Mouse (Mus musculus) hindbrain, postnatal 0 days (tissue): Measurements from ENCODE around the gene Vmn1r86. TPM values are rescaled to one million over a fixed set of nuclear protein-coding genes. Genes with fewer than 3 reads are reported as not detected.

Experiments used
- ATAC-seq: fragments of 200-750 bp; cut with Nextera tagmentation; 2 replicates; pipeline ENCODE4 v1.8.0; 2017; ENCODE audit warnings: mild to moderate bottlenecking, moderate TSS enrichment, moderate library complexity
- DNase-seq: peaks from one replicate; pipeline ENCODE4 v3.0.0-alpha.2; 2015; ENCODE audit warnings: low spot score
- H3K27ac ChIP-seq: fragments of 300-500 bp; sonication (generic); 2 replicates; pipeline ENCODE4 v1.5.1; 2014; ENCODE audit warnings: mild to moderate bottlenecking
- H3K27me3 ChIP-seq: fragments of 300-500 bp; sonication (generic); 2 replicates; pipeline ENCODE4 v1.6.1; 2014; ENCODE audit warnings: low read length, mixed read lengths; ENCODE audit not compliant: insufficient read depth
- H3K36me3 ChIP-seq: fragments of 300-500 bp; sonication (generic); 2 replicates; pipeline ENCODE4 v1.6.1; 2014; ENCODE audit warnings: low read length, mixed read lengths; ENCODE audit not compliant: insufficient read depth
- H3K4me1 ChIP-seq: fragments of 300-500 bp; sonication (generic); 2 replicates; pipeline ENCODE4 v1.6.1; 2014; ENCODE audit warnings: antibody characterized with exemption, low read length, mixed read lengths; ENCODE audit not compliant: insufficient read depth
- H3K4me2 ChIP-seq: fragments of 300-500 bp; sonication (generic); 2 replicates; pipeline ENCODE4 v1.6.1; 2014; ENCODE audit warnings: low read depth, mild to moderate bottlenecking, low read length, moderate library complexity, mixed read lengths
- H3K4me3 ChIP-seq: fragments of 300-500 bp; sonication (generic); 2 replicates; pipeline ENCODE4 v1.5.1; 2014; ENCODE audit warnings: low read length
- H3K9ac ChIP-seq: fragments of 300-500 bp; sonication (generic); replicated peaks from 2 replicates; pipeline ENCODE4 v1.6.1; 2014; ENCODE audit warnings: mild to moderate bottlenecking, low read length, moderate library complexity, mixed read lengths
- H3K9me3 ChIP-seq: fragments of 300-500 bp; sonication (generic); 2 replicates; pipeline ENCODE4 v1.6.1; 2016; ENCODE audit warnings: low read length, mixed read lengths
- CTCF ChIP-seq: IDR thresholded peaks from 2 replicates; pipeline ENCODE4 v1.5.1; 2016; ENCODE audit warnings: antibody characterized with exemption, control low read depth, low read depth
- WGBS: fragments of 180-500 bp; shearing (Covaris S2); extraction: QIAGEN DNeasy Blood & Tissue Kit; methylation state at CpG from one replicate; pipeline ENCODE4 v1.1.7; 2014; 5-methylcytosine and 5-hydroxymethylcytosine counted together
- polyA plus RNA-seq: library from polyadenylated mRNA; unstranded; fragments of >200 nt; fragmentation: Nextera tagmentation; extraction: Ambion mirVana; gene quantifications from 2 replicates; pipeline ENCODE4 v1.2.1, GENCODE M21; 2015
- total RNA-seq: library from RNA; depleted of rRNA; stranded (reverse); fragments of >200 nt; gene quantifications from 2 replicates; pipeline ENCODE4 v1.2.3, GENCODE M21; 2014; rRNA removed

Gene Vmn1r86
- total and polyA plus RNA-seq, 2 experiments from 2014 or later = not detected

DNA sequence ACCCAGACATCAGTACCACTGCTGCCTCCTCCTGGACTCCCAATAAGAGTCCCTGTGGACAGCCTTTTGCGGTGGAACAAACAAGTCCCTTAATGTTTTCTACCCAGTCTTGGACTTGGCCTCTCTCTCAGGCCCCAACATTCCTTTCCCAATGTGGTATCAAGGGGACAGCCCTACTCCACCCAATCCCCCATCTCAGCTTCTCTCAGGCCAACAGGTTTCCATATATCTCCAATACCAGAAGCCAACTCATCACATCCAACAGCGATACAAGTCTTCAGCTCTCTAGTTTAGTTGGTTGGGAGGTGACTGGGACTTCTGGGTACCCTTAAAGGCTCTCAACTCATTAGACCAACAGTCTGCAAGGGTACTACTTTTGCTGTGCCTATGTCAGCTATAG is 66.2 kb downstream of the Vmn1r86 start:
- Histone ChIP-seq H3K9ac (no peak overlapping the region; the same call in 1 of the 2 replicates), H3K4me2 (peak overlapping the region; percentile 61), H3K9me3 (no peaks in the 10 kb centered on the region), H3K36me3 (no peaks in the 10 kb centered on the region), H3K27ac (peak overlapping the region; percentile 81; the same call in 1 of the 2 replicates), H3K4me3 (peak overlapping the region; percentile 52), H3K4me1 (no peaks in the 10 kb centered on the region), H3K27me3 (no peaks in the 10 kb centered on the region)
- 95% methylated on average over 2 of the region's 2 CpGs for WGBS
- DNase-seq = no peak
- no peak for TF ChIP-seq CTCF
- no peak for ATAC-seq

DNA sequence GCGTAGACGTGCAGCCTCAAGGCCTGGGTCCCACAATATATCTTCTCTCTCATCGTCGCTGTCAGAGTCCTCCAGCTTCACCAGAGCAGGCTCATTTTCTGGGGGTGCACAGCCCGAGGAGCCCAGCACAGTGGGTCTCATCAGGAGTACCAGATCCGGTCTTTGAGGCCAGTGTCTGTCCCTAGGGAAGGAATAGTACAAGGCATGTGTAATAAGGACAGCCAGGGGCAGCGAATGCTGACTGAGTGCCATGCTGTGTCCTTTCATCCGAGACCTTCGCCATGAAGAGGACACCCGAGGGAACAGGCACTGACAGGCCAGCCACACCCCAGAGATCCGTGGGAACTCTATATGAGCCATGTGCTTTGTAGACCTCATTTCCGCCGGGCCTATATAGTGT is 66.7 kb downstream of the Vmn1r86 start:
- Histone ChIP-seq H3K4me2 (no peak overlapping the region), H3K9me3 (no peaks in the 10 kb centered on the region), H3K4me1 (no peaks in the 10 kb centered on the region), H3K27ac (no peak overlapping the region), H3K4me3 (no peak overlapping the region), H3K36me3 (no peaks in the 10 kb centered on the region), H3K27me3 (no peaks in the 10 kb centered on the region), H3K9ac (no peak overlapping the region)
- DNase-seq = no peak
- no peak for ATAC-seq
- WGBS = 89% methylated on average over 13 of the region's 13 CpGs
- no peak for TF ChIP-seq CTCF

Other genes starting within 250 kb of the Vmn1r86 start
- gene Zfp128, start 238.7 kb downstream of the Vmn1r86 start, total RNA-seq = 7.7 and 10.7 TPM in 2 replicates
- gene Zfp128, start 238.7 kb downstream of the Vmn1r86 start, polyA plus RNA-seq = 1.9 and 2.1 TPM in 2 replicates
- gene Zscan22, start 222.1 kb downstream of the Vmn1r86 start, total RNA-seq = 7.4 and 7.7 TPM in 2 replicates
- gene Zscan22, start 222.1 kb downstream of the Vmn1r86 start, polyA plus RNA-seq = 2.5 and 2.9 TPM in 2 replicates
- gene Rps5, start 197.6 kb downstream of the Vmn1r86 start, total RNA-seq = 1,864 and 2,267 TPM in 2 replicates
- gene Rps5, start 197.6 kb downstream of the Vmn1r86 start, polyA plus RNA-seq = 646 and 658 TPM in 2 replicates
- gene Rnf225, start 192.5 kb downstream of the Vmn1r86 start, total RNA-seq = 2.5 and 3.0 TPM in 2 replicates
- 1.1 TPM in 2 replicates for gene Rnf225, start 192.5 kb downstream of the Vmn1r86 start, polyA plus RNA-seq
- 25.5 and 30.1 TPM in 2 replicates for gene Zfp324, start 154.1 kb downstream of the Vmn1r86 start, total RNA-seq
- 6.8 and 7.1 TPM in 2 replicates for gene Zfp324, start 154.1 kb downstream of the Vmn1r86 start, polyA plus RNA-seq
- 8.9 and 10.9 TPM in 2 replicates for gene Zfp446, start 142.1 kb downstream of the Vmn1r86 start, total RNA-seq
- gene Zfp446, start 142.1 kb downstream of the Vmn1r86 start, polyA plus RNA-seq = 7.6 and 7.9 TPM in 2 replicates
- 1.1 and 1.7 TPM in 2 replicates for gene Slc27a5, start 121.7 kb downstream of the Vmn1r86 start, total RNA-seq
- gene Slc27a5, start 121.7 kb downstream of the Vmn1r86 start, polyA plus RNA-seq = 0.29 and 0.30 TPM in 2 replicates
- gene Trim28, start 120.8 kb downstream of the Vmn1r86 start, total RNA-seq = 483 and 563 TPM in 2 replicates
- gene Trim28, start 120.8 kb downstream of the Vmn1r86 start, polyA plus RNA-seq = 176 and 184 TPM in 2 replicates
- 41.6 and 47.6 TPM in 2 replicates for gene Zbtb45, start 109.9 kb downstream of the Vmn1r86 start, total RNA-seq
- 23.9 and 24.6 TPM in 2 replicates for gene Zbtb45, start 109.9 kb downstream of the Vmn1r86 start, polyA plus RNA-seq
- gene Chmp2a, start 85.1 kb downstream of the Vmn1r86 start, total RNA-seq = 59.7 and 68.0 TPM in 2 replicates
- 188 and 202 TPM in 2 replicates for gene Chmp2a, start 85.1 kb downstream of the Vmn1r86 start, polyA plus RNA-seq
- gene Ube2m, start 81.6 kb downstream of the Vmn1r86 start, total RNA-seq = 320 and 345 TPM in 2 replicates
- 140 and 153 TPM in 2 replicates for gene Ube2m, start 81.6 kb downstream of the Vmn1r86 start, polyA plus RNA-seq
- 9.6 and 11.5 TPM in 2 replicates for gene Mzf1, start 65.2 kb downstream of the Vmn1r86 start, total RNA-seq
- 7.7 and 8.7 TPM in 2 replicates for gene Mzf1, start 65.2 kb downstream of the Vmn1r86 start, polyA plus RNA-seq
- gene Vmn1r85, start 24.7 kb downstream of the Vmn1r86 start, total RNA-seq = 0.43 and 0.58 TPM in 2 replicates
- 0.25 and 0.28 TPM in 2 replicates for gene Vmn1r85, start 24.7 kb downstream of the Vmn1r86 start, polyA plus RNA-seq
- not detected in 2 replicates for gene Vmn1r87, start 20.2 kb upstream of the Vmn1r86 start, total RNA-seq
- not detected in 2 replicates for gene Vmn1r87, start 20.2 kb upstream of the Vmn1r86 start, polyA plus RNA-seq
- gene Vmn1r88, start 39.7 kb upstream of the Vmn1r86 start, total RNA-seq = not detected in 2 replicates
- 0.01 TPM in 1 of 2 replicates, not detected in the other for gene Vmn1r88, start 39.7 kb upstream of the Vmn1r86 start, polyA plus RNA-seq
- gene Vmn1r89, start 93.1 kb upstream of the Vmn1r86 start, total RNA-seq = not detected in 2 replicates
- not detected in 2 replicates for gene Vmn1r89, start 93.1 kb upstream of the Vmn1r86 start, polyA plus RNA-seq
- 11.9 TPM in 2 replicates for gene Lig1, start 157.4 kb upstream of the Vmn1r86 start, total RNA-seq
- 41.7 and 45.4 TPM in 2 replicates for gene Lig1, start 157.4 kb upstream of the Vmn1r86 start, polyA plus RNA-seq
- 7.2 and 7.9 TPM in 2 replicates for gene Zswim9, start 158.8 kb upstream of the Vmn1r86 start, total RNA-seq
- gene Zswim9, start 158.8 kb upstream of the Vmn1r86 start, polyA plus RNA-seq = 7.3 and 8.6 TPM in 2 replicates
- 0.84 TPM in 1 of 2 replicates, not detected in the other for gene Pla2g4c, start 204.7 kb upstream of the Vmn1r86 start, total RNA-seq
- gene Pla2g4c, start 204.7 kb upstream of the Vmn1r86 start, polyA plus RNA-seq = 0.19 and 0.44 TPM in 2 replicates